Mouse (Mus musculus): Measurements from ENCODE around the gene Cox4i1. TPM values are rescaled to one million over a fixed set of nuclear protein-coding genes. Genes with fewer than 3 reads are reported as not detected.

Gene Cox4i1
- 478 and 558 TPM in 2 replicates for polyA plus RNA-seq (2012; rRNA removed)

GRCm38 (mm10) chr8:120667561-120668373 is at the start of gene Cox4i1, which contains the start of gene Gm27021:
Gene Cox4i1 (plus strand): TSS chr8:120668222.
Gene Gm27021 (minus strand): TSS chr8:120668079.

GRCm38 (mm10) chr8:120647532-120647931 is 20.5 kb upstream of the Cox4i1 start, which contains the start of gene 1190005I06Rik:
Gene 1190005I06Rik (minus strand): TSS chr8:120647632.

GRCm38 (mm10) chr8:120668374-120668905 is 418 bp downstream of the Cox4i1 start, which contains the start of gene Emc8:
Gene Emc8 (minus strand): TSS chr8:120668573.

Other genes starting within 250 kb of the Cox4i1 start
- 8.4 and 9.8 TPM in 2 replicates for gene Gins2, start 78.9 kb upstream of the Cox4i1 start, polyA plus RNA-seq (2012; rRNA removed)
- 4.8 and 15.9 TPM in 2 replicates for gene 1190005I06Rik, start 20.6 kb upstream of the Cox4i1 start, polyA plus RNA-seq (2012; rRNA removed)
- 5.9 TPM in 1 of 2 replicates, not detected in the other for gene Gm27021, start 143 bp upstream of the Cox4i1 start, polyA plus RNA-seq (2012; rRNA removed)
- gene Emc8, start 351 bp downstream of the Cox4i1 start, polyA plus RNA-seq (2012; rRNA removed), result 43.9 and 57.1 TPM in 2 replicates
- gene Irf8, start 68.1 kb downstream of the Cox4i1 start, polyA plus RNA-seq (2012; rRNA removed), result 4.8 and 7.8 TPM in 2 replicates

Measured in stomach, adult 2 months (tissue).